Mouse (Mus musculus) ES-Bruce4 (cell line): ENCODE results near the gene Rab5c.

Source experiments
- EP300 ChIP-seq: IDR thresholded peaks from 2 replicates; pipeline ENCODE4 v1.6.1; 2011; ENCODE audit warnings: low read depth, low read length; ENCODE audit not compliant: insufficient read depth
- POLR2A ChIP-seq: IDR thresholded peaks from one replicate; pipeline ENCODE4 v1.8.1; 2011; ENCODE audit warnings: low read length; ENCODE audit not compliant: insufficient read depth

- no peak for TF ChIP-seq EP300
- TF ChIP-seq POLR2A = no peak
Measured at GRCm38 (mm10) chr11:100728601-100729000, 9.4 kb downstream of the Rab5c start.
